Mouse (Mus musculus): ENCODE measurements around the gene Gja8. TPM values are rescaled to one million over a fixed set of nuclear protein-coding genes. Genes with fewer than 3 reads are reported as not detected.

Gene Gja8
- polyA plus RNA-seq, 1 experiment from 2014 or later, result not detected

- no peak overlapping the region for H3K4me2 ChIP-seq (replicated peaks)
- no peak overlapping the region for H3K4me3 ChIP-seq
- H3K9me3 ChIP-seq, result no peaks in the 10 kb centered on the region
- no peak for ATAC-seq (ENCODE audit: low FRiP score, low read depth)
- no peaks in the 10 kb centered on the region for H3K27me3 ChIP-seq
- H3K36me3 ChIP-seq, result peaks cover 69% of the 10 kb centered on the region
- no peaks in the 10 kb centered on the region for H3K4me1 ChIP-seq
- no peak overlapping the region for H3K27ac ChIP-seq (replicated peaks)
- no peak overlapping the region for H3K9ac ChIP-seq (replicated peaks)
- 89% methylated on average over 7 of the region's 7 CpGs for WGBS
Observed at GRCm38 (mm10) chr3:96874808-96875571, 50.8 kb downstream of the Gja8 start.

GRCm38 (mm10) chr3:96872501-96872900 lies 53.3 kb downstream of the Gja8 start:
- 96% methylated on average over 8 of the region's 8 CpGs for WGBS
- peaks cover 68% of the 10 kb centered on the region for H3K36me3 ChIP-seq
- no peak for ATAC-seq (ENCODE audit: low FRiP score, low read depth)

GRCm38 (mm10) chr3:96871070-96871469 lies 54.8 kb downstream of the Gja8 start:
- WGBS, result 89% methylated on average over 8 of the region's 8 CpGs
- no peak overlapping the region for H3K4me3 ChIP-seq
- no peak overlapping the region for H3K9ac ChIP-seq (replicated peaks)
- no peak overlapping the region for H3K27ac ChIP-seq (replicated peaks)
- peaks cover 68% of the 10 kb centered on the region for H3K36me3 ChIP-seq
- H3K4me2 ChIP-seq (replicated peaks), result no peak overlapping the region
- H3K9me3 ChIP-seq, result no peaks in the 10 kb centered on the region
- H3K4me1 ChIP-seq, result no peaks in the 10 kb centered on the region
- no peaks in the 10 kb centered on the region for H3K27me3 ChIP-seq
- no peak for ATAC-seq (ENCODE audit: low FRiP score, low read depth)

More at GRCm38 (mm10) chr3:96872501-96872900, 53.3 kb downstream of the Gja8 start:
- no peak overlapping the region for H3K27ac ChIP-seq (replicated peaks)
- H3K4me1 ChIP-seq, result no peaks in the 10 kb centered on the region
- H3K4me3 ChIP-seq, result no peak overlapping the region
- H3K27me3 ChIP-seq, result no peaks in the 10 kb centered on the region
- no peaks in the 10 kb centered on the region for H3K9me3 ChIP-seq
- H3K9ac ChIP-seq (replicated peaks), result no peak overlapping the region
- no peak overlapping the region for H3K4me2 ChIP-seq (replicated peaks)

GRCm38 (mm10) chr3:96870270-96870669 lies 55.5 kb downstream of the Gja8 start:
- H3K4me1 ChIP-seq, result no peaks in the 10 kb centered on the region
- peaks cover 63% of the 10 kb centered on the region for H3K36me3 ChIP-seq
- no peak overlapping the region for H3K9ac ChIP-seq (replicated peaks)
- no peaks in the 10 kb centered on the region for H3K9me3 ChIP-seq
- 97% methylated on average over 2 of the region's 2 CpGs for WGBS
- no peak overlapping the region for H3K27ac ChIP-seq (replicated peaks)
- H3K27me3 ChIP-seq, result no peaks in the 10 kb centered on the region
- H3K4me2 ChIP-seq (replicated peaks), result no peak overlapping the region
- H3K4me3 ChIP-seq, result no peak overlapping the region
- ATAC-seq (ENCODE audit: low FRiP score, low read depth), result no peak

- no peak overlapping the region for H3K4me3 ChIP-seq
- H3K4me1 ChIP-seq, result no peaks in the 10 kb centered on the region
- no peak overlapping the region for H3K9ac ChIP-seq (replicated peaks)
- H3K27me3 ChIP-seq, result no peaks in the 10 kb centered on the region
- 96% methylated on average over 7 of the region's 7 CpGs for WGBS
- ATAC-seq (ENCODE audit: low FRiP score, low read depth), result no peak
- H3K27ac ChIP-seq (replicated peaks), result no peak overlapping the region
- peaks cover 53% of the 10 kb centered on the region for H3K36me3 ChIP-seq
- no peaks in the 10 kb centered on the region for H3K9me3 ChIP-seq
- no peak overlapping the region for H3K4me2 ChIP-seq (replicated peaks)
Observed at GRCm38 (mm10) chr3:96869091-96869490, 56.7 kb downstream of the Gja8 start.

- 92% methylated on average over 8 of the region's 8 CpGs for WGBS
- Histone ChIP-seq H3K4me2 (replicated peaks) (no peak overlapping the region), H3K4me3 (no peak overlapping the region), H3K36me3 (peaks cover 50% of the 10 kb centered on the region), H3K27me3 (no peaks in the 10 kb centered on the region), H3K27ac (replicated peaks) (no peak overlapping the region), H3K9ac (replicated peaks) (no peak overlapping the region), H3K4me1 (no peaks in the 10 kb centered on the region), H3K9me3 (no peaks in the 10 kb centered on the region)
- ATAC-seq (ENCODE audit: low FRiP score, low read depth), result no peak
Observed at GRCm38 (mm10) chr3:96868566-96868965, 57.3 kb downstream of the Gja8 start.

- Histone ChIP-seq H3K4me1 (no peaks in the 10 kb centered on the region), H3K9ac (replicated peaks) (no peak overlapping the region), H3K27me3 (no peaks in the 10 kb centered on the region), H3K36me3 (peaks cover 43% of the 10 kb centered on the region), H3K4me2 (replicated peaks) (no peak overlapping the region), H3K9me3 (no peaks in the 10 kb centered on the region), H3K4me3 (no peak overlapping the region), H3K27ac (replicated peaks) (no peak overlapping the region)
- ATAC-seq (ENCODE audit: low FRiP score, low read depth), result no peak
- 93% methylated on average over 3 of the region's 3 CpGs for WGBS
Observed at GRCm38 (mm10) chr3:96867863-96868262, 58.0 kb downstream of the Gja8 start.

Other genes with a start within 250 kb of the Gja8 start
- gene Pias3, start 229.6 kb downstream of the Gja8 start, polyA plus RNA-seq (2016; fragmentation: Nextera tagmentation; extraction: Ambion mirVana), result 45.9 and 47.0 TPM in 2 replicates
- 12.6 and 13.0 TPM in 2 replicates for gene Nudt17, start 217.5 kb downstream of the Gja8 start, polyA plus RNA-seq (2016; fragmentation: Nextera tagmentation; extraction: Ambion mirVana)
- gene Polr3c, start 198.4 kb downstream of the Gja8 start, polyA plus RNA-seq (2016; fragmentation: Nextera tagmentation; extraction: Ambion mirVana), result 38.0 and 42.9 TPM in 2 replicates
- gene Rnf115, start 198.4 kb downstream of the Gja8 start, polyA plus RNA-seq (2016; fragmentation: Nextera tagmentation; extraction: Ambion mirVana), result 89.0 and 89.6 TPM in 2 replicates
- gene Pdzk1, start 96.7 kb downstream of the Gja8 start, polyA plus RNA-seq (2016; fragmentation: Nextera tagmentation; extraction: Ambion mirVana), result 0.35 TPM in 1 of 2 replicates, not detected in the other
- gene Cd160, start 96.7 kb downstream of the Gja8 start, polyA plus RNA-seq (2016; fragmentation: Nextera tagmentation; extraction: Ambion mirVana), result 0.06 and 0.09 TPM in 2 replicates
- 4.7 and 5.4 TPM in 2 replicates for gene Gja5, start 21.3 kb downstream of the Gja8 start, polyA plus RNA-seq (2016; fragmentation: Nextera tagmentation; extraction: Ambion mirVana)
- gene Gpr89, start 20.7 kb downstream of the Gja8 start, polyA plus RNA-seq (2016; fragmentation: Nextera tagmentation; extraction: Ambion mirVana), result 34.0 and 41.3 TPM in 2 replicates
- 22.5 and 28.6 TPM in 2 replicates for gene Acp6, start 232.8 kb upstream of the Gja8 start, polyA plus RNA-seq (2016; fragmentation: Nextera tagmentation; extraction: Ambion mirVana)